Comparison of ENCODE assay signal across 7 mouse cellular contexts in genomic region chr1:64617715-64617984, GRCm38 (mm10). TPM values are rescaled to one million over a fixed set of nuclear protein-coding genes. Genes with fewer than 3 reads are reported as not detected.
DNase-seq lines count a peak whose midpoint lies in the region; ATAC-seq and TF ChIP-seq lines count a peak whose summit lies in the region.

No protein-coding gene starts in this region.

- no peaks in the 10 kb centered on the region for H3K27me3 ChIP-seq in embryonic facial prominence, embryonic 10.5 days (replicated peaks; ENCODE audit: low read depth, poor library complexity, severe bottlenecking)
- H3K27me3 ChIP-seq in kidney, adult 2 months (replicated peaks; ENCODE audit: control insufficient read depth, insufficient read depth, low read length) = no peaks in the 10 kb centered on the region
- no peaks in the 10 kb centered on the region for H3K27me3 ChIP-seq in limb, embryonic 13.5 days
- no peaks in the 10 kb centered on the region for H3K27me3 ChIP-seq in midbrain, embryonic 15.5 days (replicated peaks)

- TF ChIP-seq POLR2A in kidney, adult 2 months (IDR thresholded peaks at IDR 0.05; ENCODE audit: low read depth, low read length) = no peak

- no peaks in the 10 kb centered on the region for H3K9me3 ChIP-seq in embryonic facial prominence, embryonic 10.5 days
- no peaks in the 10 kb centered on the region for H3K9me3 ChIP-seq in limb, embryonic 13.5 days
- no peaks in the 10 kb centered on the region for H3K9me3 ChIP-seq in midbrain, embryonic 15.5 days

- DNase-seq in adrenal gland, postnatal 14 days = peak; percentile 92
- peak; percentile 95 for DNase-seq in embryonic facial prominence, embryonic 10.5 days (ENCODE audit: low spot score)
- peak; percentile 88 to 92 for DNase-seq in heart, adult 18-20 months
- DNase-seq in kidney, adult 2 months = peak; percentile 88
- peak; percentile 83 to 87 for DNase-seq in spleen, postnatal 10 days (ENCODE audit: low spot score in 2 of 2)

- WGBS in embryonic facial prominence, embryonic 10.5 days = under 1% methylated on average over 15 of the region's 15 CpGs
- under 1% methylated on average over 15 of the region's 15 CpGs for whole genome bisulfite sequencing in kidney, adult 2 months
- under 1% methylated on average over 15 of the region's 15 CpGs for WGBS in limb, embryonic 13.5 days
- 0% methylated on average over 15 of the region's 15 CpGs for WGBS in midbrain, embryonic 15.5 days

- peak overlapping the region; percentile 77 for H3K4me2 ChIP-seq in limb, embryonic 13.5 days (replicated peaks)
- H3K4me2 ChIP-seq in midbrain, embryonic 15.5 days = peak overlapping the region; percentile 70

- peaks cover 16% of the 10 kb centered on the region for H3K36me3 ChIP-seq in embryonic facial prominence, embryonic 10.5 days (replicated peaks)
- no peaks in the 10 kb centered on the region for H3K36me3 ChIP-seq in kidney, adult 2 months (ENCODE audit: control insufficient read depth, insufficient read depth, low read length)
- peaks cover 12% of the 10 kb centered on the region for H3K36me3 ChIP-seq in limb, embryonic 13.5 days
- H3K36me3 ChIP-seq in midbrain, embryonic 15.5 days (replicated peaks) = no peaks in the 10 kb centered on the region

- peak; percentile 77 for ATAC-seq in limb, embryonic 13.5 days (ENCODE audit: low FRiP score, low read depth)
- peak; percentile 88 for ATAC-seq in midbrain, embryonic 15.5 days (replicated peaks)

- peak overlapping the region; percentile 87 for H3K4me3 ChIP-seq in embryonic facial prominence, embryonic 10.5 days
- H3K4me3 ChIP-seq in kidney, adult 2 months (ENCODE audit: insufficient read depth, low read depth, low read length) = peak overlapping the region; percentile 90
- peak overlapping the region; percentile 67 for H3K4me3 ChIP-seq in limb, embryonic 13.5 days
- H3K4me3 ChIP-seq in midbrain, embryonic 15.5 days = peak overlapping the region; percentile 72

- peak overlapping the region; percentile 97 for H3K27ac ChIP-seq in embryonic facial prominence, embryonic 10.5 days (replicated peaks)
- peak overlapping the region; percentile 93 for H3K27ac ChIP-seq in kidney, adult 2 months (ENCODE audit: insufficient read depth, low read depth, low read length)
- peak overlapping the region; percentile 98 for H3K27ac ChIP-seq in limb, embryonic 13.5 days
- peak overlapping the region; percentile 94 for H3K27ac ChIP-seq in midbrain, embryonic 15.5 days

- peaks cover 34% of the 10 kb centered on the region for H3K4me1 ChIP-seq in embryonic facial prominence, embryonic 10.5 days
- H3K4me1 ChIP-seq in kidney, adult 2 months (ENCODE audit: control insufficient read depth, insufficient read depth, low read length) = peaks cover 4% of the 10 kb centered on the region
- H3K4me1 ChIP-seq in limb, embryonic 13.5 days = peaks cover 38% of the 10 kb centered on the region
- peaks cover 23% of the 10 kb centered on the region for H3K4me1 ChIP-seq in midbrain, embryonic 15.5 days

- TF ChIP-seq CTCF in kidney, adult 2 months (conservative IDR thresholded peaks at IDR 0.05; ENCODE audit: insufficient read depth, insufficient read length, low read depth, low read length) = peak; percentile 75

- H3K9ac ChIP-seq in limb, embryonic 13.5 days = peak overlapping the region; percentile 94
- peak overlapping the region; percentile 94 for H3K9ac ChIP-seq in midbrain, embryonic 15.5 days

RNA-seq across cellular contexts. Expression of gene Mettl21a, which starts 0.6 kb away (rescaled TPM):
- 8.5 and 10.6 TPM in 2 replicates for total RNA-seq in adrenal gland, postnatal 14 days (2021)
- polyA plus RNA-seq in embryonic facial prominence, embryonic 10.5 days (2016; fragmentation: Nextera tagmentation; extraction: Ambion mirVana) = 20.9 and 21.9 TPM in 2 replicates
- total RNA-seq in heart, adult 18-20 months (2021) = 10 to 100 TPM in 1 of 2 experiments, 1 to 10 TPM in 1; 7.9 to 10.3 TPM
- 7.7 and 9.6 TPM in 2 replicates for polyA plus RNA-seq in kidney, adult 2 months (2012; rRNA removed)
- 26.0 and 27.2 TPM in 2 replicates for polyA plus RNA-seq in limb, embryonic 13.5 days (2015; fragmentation: Nextera tagmentation; extraction: Ambion mirVana)
- polyA plus RNA-seq in midbrain, embryonic 15.5 days (2015; fragmentation: Nextera tagmentation; extraction: Ambion mirVana) = 20.2 and 20.3 TPM in 2 replicates

Comparison
In these comparisons a context has a peak if more than half of its experiments do, and no peak if none do; other contexts are left out.
1. Peak in every context shown above with its lines: DNase-seq, ATAC-seq, H3K4me3 ChIP-seq and H3K27ac ChIP-seq.